ENCODE assay signal across 27 mouse cellular contexts in the genomic region with DNA sequence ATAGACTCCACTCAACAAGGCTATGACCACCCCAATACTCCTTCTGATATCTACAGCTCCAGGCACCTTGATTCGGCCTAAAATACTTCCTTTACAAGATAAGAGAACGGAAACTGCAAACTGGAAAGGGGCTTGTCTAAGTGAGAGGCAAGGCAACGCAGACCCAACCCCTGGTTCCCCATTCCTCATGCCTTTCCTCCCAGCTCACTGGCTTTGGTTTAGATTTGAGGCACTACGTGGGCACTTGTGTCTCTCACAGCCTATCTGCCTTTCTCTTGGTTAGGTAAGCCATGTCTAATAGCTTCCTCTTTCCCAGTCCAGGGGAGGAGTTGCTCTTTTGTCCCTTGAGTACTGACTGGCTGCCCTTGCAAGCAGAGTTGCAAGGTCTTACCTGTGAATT.
DNase-seq lines count a peak whose midpoint lies in the region; ATAC-seq and TF ChIP-seq lines count a peak whose summit lies in the region.
"Had no signal": no experiment of that assay in that cellular context is flagged by ENCODE, and none has a peak within 500 bp of the region (broad histone marks: within the 10 kb centered on the region; RNA-seq: fewer than 3 reads in every experiment).

No protein-coding gene starts in this region.

- ATAC-seq in intestine, embryonic 15.5 days = peak; percentile 51; the same call in 1 of the 2 replicates
- no peak for ATAC-seq in intestine, postnatal 0 days
- peak; percentile 95 to 96 for ATAC-seq in hematopoietic stem cell, adult 5-6 weeks (replicated peaks in 1 of 2; ENCODE audit: insufficient read depth in 1 of 2, low FRiP score in 2 of 2, low TSS enrichment in 1 of 2, low read depth in 1 of 2, poor library complexity in 2 of 2, severe bottlenecking in 2 of 2)
- peak; percentile 45 for ATAC-seq in monocyte, adult 5-6 weeks (replicated peaks; ENCODE audit: insufficient number of reproducible peaks, low FRiP score, low TSS enrichment, poor library complexity, severe bottlenecking)
- ATAC-seq: forebrain, embryonic 15.5 days; hindbrain, postnatal 0 days had no signal

- no peak for TF ChIP-seq CTCF in intestine, postnatal 0 days (IDR thresholded peaks at IDR 0.05; ENCODE audit: low read depth)

- H3K27ac ChIP-seq in intestine, embryonic 15.5 days = no peak overlapping the region
- no peak overlapping the region for H3K27ac ChIP-seq in intestine, postnatal 0 days (ENCODE audit: low read depth, low read length)
- H3K27ac ChIP-seq: embryonic facial prominence, embryonic 12.5 days; forebrain, embryonic 10.5 days; forebrain, embryonic 15.5 days; hindbrain, postnatal 0 days; limb, embryonic 10.5 days; limb, embryonic 15.5 days; liver, embryonic 13.5 days; midbrain, embryonic 12.5 days; neural tube, embryonic 15.5 days had no signal

- DNase-seq in frontal cortex, postnatal 10 days (ENCODE audit: low spot score in 2 of 2) = no peak
- DNase-seq in testis, postnatal 10 days (ENCODE audit: low spot score) = no peak
- DNase-seq in cerebellum, postnatal 36 days = no peak
- DNase-seq: adrenal gland, postnatal 25 days; cerebellum, adult 8-10 months; cerebellum, postnatal 25 days; embryo, embryonic 11 days; heart, postnatal 14 days; kidney, adult 11 months; kidney, postnatal 14 days; layer of hippocampus, adult 9-11 months; liver, embryonic 13.5 days; lung, adult 18-20 months; lung, postnatal 14 days; right cerebral cortex, adult 18-20 months had no signal

- no peaks in the 10 kb centered on the region for H3K36me3 ChIP-seq in intestine, embryonic 15.5 days
- no peaks in the 10 kb centered on the region for H3K36me3 ChIP-seq in intestine, postnatal 0 days (ENCODE audit: control insufficient read depth, insufficient read depth)
- H3K36me3 ChIP-seq: embryonic facial prominence, embryonic 12.5 days; forebrain, embryonic 10.5 days; forebrain, embryonic 15.5 days; limb, embryonic 10.5 days; limb, embryonic 15.5 days; liver, embryonic 13.5 days; midbrain, embryonic 12.5 days; neural tube, embryonic 15.5 days had no signal

- WGBS in intestine, embryonic 15.5 days = 69% methylated on average over 4 of the region's 4 CpGs
- WGBS in intestine, postnatal 0 days = 53% methylated on average over 4 of the region's 4 CpGs

- no peaks in the 10 kb centered on the region for H3K9me3 ChIP-seq in intestine, embryonic 15.5 days
- H3K9me3 ChIP-seq in intestine, postnatal 0 days (ENCODE audit: control insufficient read depth) = no peaks in the 10 kb centered on the region
- H3K9me3 ChIP-seq: embryonic facial prominence, embryonic 12.5 days; forebrain, embryonic 10.5 days; forebrain, embryonic 15.5 days; limb, embryonic 10.5 days; limb, embryonic 15.5 days; liver, embryonic 13.5 days; midbrain, embryonic 12.5 days; neural tube, embryonic 15.5 days had no signal

- H3K9ac ChIP-seq in intestine, embryonic 15.5 days = no peak overlapping the region
- H3K9ac ChIP-seq in intestine, postnatal 0 days (ENCODE audit: low read depth, low read length) = no peak overlapping the region
- H3K9ac ChIP-seq: embryonic facial prominence, embryonic 12.5 days; forebrain, embryonic 15.5 days; limb, embryonic 15.5 days; liver, embryonic 13.5 days; midbrain, embryonic 12.5 days; neural tube, embryonic 15.5 days had no signal

- no peaks in the 10 kb centered on the region for H3K27me3 ChIP-seq in intestine, embryonic 15.5 days (replicated peaks)
- H3K27me3 ChIP-seq in intestine, postnatal 0 days (replicated peaks; ENCODE audit: control insufficient read depth, insufficient read depth, low read length) = no peaks in the 10 kb centered on the region
- H3K27me3 ChIP-seq: embryonic facial prominence, embryonic 12.5 days; forebrain, embryonic 15.5 days; limb, embryonic 15.5 days; neural tube, embryonic 15.5 days had no signal

- no peak overlapping the region for H3K4me2 ChIP-seq in intestine, embryonic 15.5 days (replicated peaks)
- H3K4me2 ChIP-seq in intestine, postnatal 0 days (replicated peaks; ENCODE audit: low read depth) = no peak overlapping the region
- H3K4me2 ChIP-seq: embryonic facial prominence, embryonic 12.5 days; forebrain, embryonic 15.5 days; limb, embryonic 15.5 days; liver, embryonic 13.5 days; midbrain, embryonic 12.5 days; neural tube, embryonic 15.5 days had no signal

- no peaks in the 10 kb centered on the region for H3K4me1 ChIP-seq in intestine, embryonic 15.5 days (replicated peaks)
- H3K4me1 ChIP-seq in intestine, postnatal 0 days (replicated peaks; ENCODE audit: control insufficient read depth, insufficient read depth, low read length) = no peaks in the 10 kb centered on the region
- H3K4me1 ChIP-seq: embryonic facial prominence, embryonic 12.5 days; limb, embryonic 15.5 days; liver, embryonic 13.5 days; midbrain, embryonic 12.5 days; neural tube, embryonic 15.5 days had no signal

- H3K4me3 ChIP-seq in intestine, embryonic 15.5 days (replicated peaks) = no peak overlapping the region
- H3K4me3 ChIP-seq in intestine, postnatal 0 days (ENCODE audit: low read depth, low read length) = no peak overlapping the region
- H3K4me3 ChIP-seq: embryonic facial prominence, embryonic 12.5 days; forebrain, embryonic 10.5 days; forebrain, embryonic 15.5 days; limb, embryonic 10.5 days; limb, embryonic 15.5 days; liver, embryonic 13.5 days; midbrain, embryonic 12.5 days; neural tube, embryonic 15.5 days had no signal
